Mouse (Mus musculus) midbrain, embryonic 16.5 days (tissue): ENCODE measurements around the gene Sh3d21. TPM values are rescaled to one million over a fixed set of nuclear protein-coding genes. Genes with fewer than 3 reads are reported as not detected.
"Not testable (repeated sequence)": the region's sequence is repeated elsewhere in the genome, so short reads cannot be mapped to it uniquely, and the experiment has no call there.

Experiments used
- ATAC-seq: fragments of 200-750 bp; cut with Nextera tagmentation; 2 replicates; pipeline ENCODE4 v1.8.0; 2017; ENCODE audit warnings: moderate TSS enrichment
- H3K27ac ChIP-seq: fragments of 300-500 bp; sonication (generic); 2 replicates; pipeline ENCODE4 v1.5.1; 2014; ENCODE audit warnings: mild to moderate bottlenecking, low read length, mixed read lengths
- H3K27me3 ChIP-seq: fragments of 300-500 bp; sonication (generic); 2 replicates; pipeline ENCODE4 v1.6.1; 2014; ENCODE audit warnings: low read depth, low read length, mixed read lengths; ENCODE audit not compliant: control insufficient read depth, insufficient read depth
- H3K36me3 ChIP-seq: fragments of 300-500 bp; sonication (generic); 2 replicates; pipeline ENCODE4 v1.6.1; 2014; ENCODE audit warnings: mild to moderate bottlenecking, low read length, moderate library complexity, mixed read lengths; ENCODE audit not compliant: control insufficient read depth, insufficient read depth
- H3K4me1 ChIP-seq: fragments of 300-500 bp; sonication (generic); 2 replicates; pipeline ENCODE4 v1.6.1; 2014; ENCODE audit warnings: mild to moderate bottlenecking, low read length, mixed read lengths; ENCODE audit not compliant: control insufficient read depth, insufficient read depth
- H3K4me2 ChIP-seq: fragments of 300-500 bp; sonication (generic); 2 replicates; pipeline ENCODE4 v1.6.1; 2014; ENCODE audit warnings: mild to moderate bottlenecking, low read length, mixed read lengths
- H3K4me3 ChIP-seq: fragments of 300-500 bp; sonication (generic); 2 replicates; pipeline ENCODE4 v1.5.1; 2014; ENCODE audit warnings: low read depth, mild to moderate bottlenecking, low read length, moderate library complexity, mixed read lengths
- H3K9ac ChIP-seq: fragments of 300-500 bp; sonication (generic); 2 replicates; pipeline ENCODE4 v1.6.1; 2014; ENCODE audit warnings: low read depth, low read length, mixed read lengths
- H3K9me3 ChIP-seq: fragments of 300-500 bp; sonication (generic); replicated peaks from 2 replicates; pipeline ENCODE4 v1.6.1; 2014; ENCODE audit warnings: mild to moderate bottlenecking, low read length, mixed read lengths; ENCODE audit not compliant: control insufficient read depth, poor library complexity, severe bottlenecking
- WGBS: fragments of 180-500 bp; shearing (Covaris S2); extraction: QIAGEN DNeasy Blood & Tissue Kit; methylation state at CpG from one replicate; pipeline ENCODE4 v1.1.7; 2014; 5-methylcytosine and 5-hydroxymethylcytosine counted together
- polyA plus RNA-seq: library from polyadenylated mRNA; unstranded; fragments of >200 nt; fragmentation: Nextera tagmentation; extraction: Ambion mirVana; gene quantifications from 2 replicates; pipeline ENCODE4 v1.2.1, GENCODE M21; 2015

The Sh3d21 gene
- polyA plus RNA-seq, 1 experiment from 2014 or later = 1.4 TPM

DNA sequence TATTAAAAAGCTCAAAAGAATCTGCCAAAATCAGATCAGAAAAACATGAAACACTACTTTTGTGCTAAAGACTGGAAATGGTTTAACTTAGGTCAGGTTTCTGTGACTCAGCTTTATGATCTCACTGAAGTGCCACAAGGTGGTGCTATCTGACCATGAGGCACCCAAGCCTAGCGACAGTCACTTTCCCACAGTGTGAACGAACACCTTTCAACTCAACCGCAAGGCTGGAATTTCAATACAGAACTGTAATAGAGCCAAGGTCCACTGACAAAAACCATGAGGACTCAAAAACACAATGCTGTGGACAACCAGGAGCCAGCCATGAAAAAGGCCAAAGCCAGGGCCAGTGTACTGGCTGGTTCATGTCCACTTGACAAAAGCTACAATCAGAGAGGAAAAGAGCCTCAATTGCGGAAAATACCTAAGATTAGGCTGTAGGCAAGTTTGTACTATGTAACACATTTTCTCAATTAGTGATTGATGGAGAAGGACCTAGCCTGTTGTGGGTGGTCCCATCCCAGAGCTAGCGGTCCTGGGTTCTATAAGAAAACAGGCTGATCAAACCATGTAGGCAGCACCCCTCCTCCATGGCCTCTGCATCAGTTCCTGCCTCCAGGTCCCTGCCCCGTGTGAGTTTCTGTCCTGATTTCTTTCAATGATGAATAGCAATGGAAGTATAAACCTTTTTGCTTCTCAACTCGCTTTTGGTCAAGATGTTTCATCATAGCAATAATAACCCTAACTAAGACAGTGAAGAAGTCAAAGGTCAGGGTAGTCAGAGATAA is 18.1 kb upstream of the Sh3d21 start:
- H3K4me1 ChIP-seq = no peaks in the 10 kb centered on the region
- H3K36me3 ChIP-seq = peaks cover 21% of the 10 kb centered on the region
- ATAC-seq = no peak
- H3K9ac ChIP-seq = no peak overlapping the region
- no peaks in the 10 kb centered on the region for H3K27me3 ChIP-seq
- no peak overlapping the region for H3K27ac ChIP-seq
- no peak overlapping the region for H3K4me3 ChIP-seq
- H3K4me2 ChIP-seq = no peak overlapping the region
- 58% methylated on average over 7 of the region's 7 CpGs for WGBS
- no peaks in the 10 kb centered on the region for H3K9me3 ChIP-seq

DNA sequence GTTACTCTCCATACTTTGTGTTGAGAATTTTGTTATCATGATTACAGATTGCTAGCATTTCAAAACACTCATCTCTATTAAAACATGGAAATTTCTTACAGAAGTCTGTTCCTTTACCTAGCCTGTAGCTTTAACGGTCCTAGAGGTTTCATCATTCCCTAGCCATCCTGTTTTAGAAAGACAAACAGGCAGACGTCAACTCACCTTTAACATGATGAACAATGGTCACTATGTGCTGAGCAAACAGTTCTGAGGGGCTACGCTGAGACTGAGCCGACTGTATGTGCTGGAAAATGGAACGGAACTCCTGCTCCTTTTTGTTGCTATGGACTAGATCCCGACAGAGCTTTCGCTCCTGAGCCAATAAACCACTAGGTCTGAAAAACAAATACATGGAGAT is 12.7 kb upstream of the Sh3d21 start:
- peaks cover 36% of the 10 kb centered on the region for H3K36me3 ChIP-seq
- H3K27ac ChIP-seq, H3K4me1 ChIP-seq, H3K27me3 ChIP-seq, H3K9me3 ChIP-seq, H3K4me3 ChIP-seq, H3K9ac ChIP-seq, H3K4me2 ChIP-seq, ATAC-seq: not testable (repeated sequence)
- 94% methylated on average over 7 of the region's 7 CpGs for WGBS

DNA sequence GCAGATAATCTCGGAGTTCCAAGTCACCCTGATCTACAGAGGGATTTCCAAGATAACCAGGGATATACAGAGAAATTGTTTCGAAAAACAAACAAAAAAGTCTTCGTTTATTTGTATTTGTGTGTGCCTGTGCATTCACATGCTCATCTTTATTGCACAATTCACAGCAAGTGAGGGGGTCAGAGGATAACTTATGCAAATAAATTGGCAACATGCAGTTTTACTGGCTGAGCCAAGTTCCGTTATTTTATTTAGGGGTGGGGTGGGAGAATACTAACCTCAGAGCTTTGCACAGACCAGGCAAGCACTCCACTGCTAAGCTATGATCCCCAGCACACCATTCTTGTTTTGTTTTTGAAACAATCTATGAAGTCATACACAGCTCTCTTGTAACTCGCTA is 10.5 kb upstream of the Sh3d21 start:
- Histone ChIP-seq H3K27ac (no peak overlapping the region), H3K36me3 (peaks cover 43% of the 10 kb centered on the region), H3K4me2 (no peak overlapping the region), H3K27me3 (no peaks in the 10 kb centered on the region), H3K4me1 (no peaks in the 10 kb centered on the region), H3K9me3 (no peaks in the 10 kb centered on the region), H3K9ac (no peak overlapping the region), H3K4me3 (no peak overlapping the region)
- ATAC-seq = no peak
- 93% methylated on average over 5 of the region's 5 CpGs for WGBS

DNA sequence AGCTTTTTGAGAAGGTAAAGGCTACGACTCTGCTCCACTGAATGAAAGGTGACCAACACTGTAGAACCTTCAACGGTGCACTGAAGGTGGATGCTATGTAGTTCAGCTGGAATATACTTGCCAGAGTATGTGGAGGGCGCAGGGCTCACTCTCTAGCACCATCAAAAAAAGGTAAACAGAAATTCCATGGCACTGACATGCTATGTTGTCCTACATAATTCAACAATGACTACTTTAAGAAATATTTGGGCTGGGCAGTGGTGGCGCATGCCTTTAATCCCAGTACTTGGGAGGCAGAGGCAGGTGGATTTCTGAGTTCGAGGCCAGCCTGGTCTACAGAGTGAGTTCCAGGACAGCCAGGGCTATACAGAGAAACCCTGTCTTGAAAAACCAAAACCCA is 7.4 kb upstream of the Sh3d21 start:
- 94% methylated on average over 5 of the region's 5 CpGs for WGBS
- H3K9me3 ChIP-seq, H3K4me1 ChIP-seq, H3K4me3 ChIP-seq, ATAC-seq, H3K27me3 ChIP-seq, H3K27ac ChIP-seq, H3K4me2 ChIP-seq, H3K9ac ChIP-seq: not testable (repeated sequence)
- peaks cover 38% of the 10 kb centered on the region for H3K36me3 ChIP-seq

DNA sequence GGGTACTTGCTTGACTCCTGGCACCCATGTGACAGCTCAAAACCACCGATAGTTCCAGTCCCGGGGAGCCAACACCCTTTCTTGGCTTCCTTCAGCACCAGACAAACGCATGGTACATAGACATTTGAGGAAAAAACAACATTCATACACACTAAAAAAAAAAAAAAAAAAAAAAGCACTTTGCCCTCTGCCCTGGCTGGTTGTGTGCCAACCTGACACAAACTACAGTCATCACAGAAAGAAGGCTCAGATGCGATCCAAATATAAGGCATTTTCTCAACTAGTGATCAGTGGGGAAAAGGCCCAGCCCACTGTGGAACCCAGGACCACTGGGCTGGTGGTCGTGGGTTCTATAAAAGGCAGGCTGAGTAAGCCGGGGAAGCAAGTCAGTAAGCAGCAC is 5.6 kb upstream of the Sh3d21 start:
- no peak overlapping the region for H3K27ac ChIP-seq
- ATAC-seq = no peak
- H3K4me2 ChIP-seq = no peak overlapping the region
- WGBS = 92% methylated on average over 6 of the region's 6 CpGs
- no peaks in the 10 kb centered on the region for H3K27me3 ChIP-seq
- H3K9me3 ChIP-seq = no peaks in the 10 kb centered on the region
- no peak overlapping the region for H3K4me3 ChIP-seq
- no peaks in the 10 kb centered on the region for H3K4me1 ChIP-seq
- H3K36me3 ChIP-seq = peaks cover 34% of the 10 kb centered on the region
- H3K9ac ChIP-seq = no peak overlapping the region

DNA sequence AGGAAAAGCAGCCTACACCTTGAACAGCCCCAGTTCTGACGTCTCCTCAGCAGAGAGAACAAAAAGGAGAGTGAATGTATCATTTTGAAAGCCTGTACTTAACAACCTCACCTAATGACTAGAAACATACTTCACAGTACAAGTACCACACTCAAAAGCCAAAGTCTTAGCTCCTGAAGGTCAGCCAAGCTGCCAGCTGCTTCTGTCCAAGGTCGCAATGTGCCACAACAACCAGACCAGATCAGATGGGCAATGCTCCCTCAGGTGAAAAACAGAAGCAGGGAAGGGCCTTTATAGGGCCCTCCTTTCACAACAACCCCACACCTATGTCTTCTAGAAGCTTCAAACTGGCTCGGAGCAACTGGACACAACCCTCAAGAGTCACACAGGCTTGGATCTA is 2.8 kb upstream of the Sh3d21 start:
- no peak for ATAC-seq
- Histone ChIP-seq H3K4me3 (no peak overlapping the region), H3K36me3 (peaks cover 24% of the 10 kb centered on the region), H3K9me3 (no peaks in the 10 kb centered on the region), H3K27me3 (no peaks in the 10 kb centered on the region), H3K4me1 (peaks cover 6% of the 10 kb centered on the region; the same call in 1 of the 2 replicates), H3K9ac (no peak overlapping the region), H3K27ac (no peak overlapping the region), H3K4me2 (no peak overlapping the region)
- WGBS = 90% methylated on average over 3 of the region's 3 CpGs

DNA sequence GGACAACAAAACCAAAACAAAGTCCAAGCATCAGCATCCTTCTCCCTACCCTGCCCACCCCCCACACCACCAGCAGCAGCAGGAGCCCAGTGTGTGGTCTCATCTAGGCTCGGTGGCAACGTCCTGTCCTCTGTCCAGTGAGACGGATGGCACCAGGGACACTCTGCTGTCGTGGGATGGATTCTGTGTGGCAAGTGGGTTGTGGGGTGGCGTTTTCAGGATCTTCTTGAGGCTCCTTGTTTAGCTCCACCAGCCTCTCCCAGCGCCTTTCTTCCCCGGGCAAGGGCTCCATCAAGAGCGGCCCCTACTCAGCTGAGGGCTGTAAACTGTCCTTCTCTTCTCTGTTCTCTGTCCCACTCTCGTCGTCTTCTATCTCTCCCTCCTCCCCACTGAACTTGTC is 1.8 kb upstream of the Sh3d21 start:
- ATAC-seq, H3K4me3 ChIP-seq, H3K4me1 ChIP-seq, H3K27ac ChIP-seq, H3K27me3 ChIP-seq, H3K9me3 ChIP-seq, H3K9ac ChIP-seq, H3K4me2 ChIP-seq: not testable (repeated sequence)
- WGBS = 69% methylated on average over 8 of the region's 10 CpGs
- peaks cover 17% of the 10 kb centered on the region for H3K36me3 ChIP-seq

DNA sequence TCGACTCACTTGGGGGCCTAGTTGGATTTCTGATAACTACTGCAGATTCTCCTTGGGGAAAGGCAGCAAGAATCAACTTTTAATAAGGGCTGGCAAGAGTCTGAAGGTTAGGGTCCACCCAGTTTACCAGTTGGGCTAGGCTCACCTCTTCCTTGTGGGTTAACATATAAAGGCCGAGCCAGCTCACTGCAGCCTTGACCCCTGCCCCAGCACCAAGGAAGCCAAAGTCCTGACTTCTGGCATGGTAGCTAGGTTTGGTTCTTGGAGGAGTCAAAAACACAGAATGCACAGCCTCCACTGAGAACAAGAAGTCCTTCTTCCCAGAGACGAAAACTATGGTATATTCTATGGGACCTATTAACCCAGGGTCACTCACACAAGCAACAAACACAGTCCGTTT is 394 bp upstream of the Sh3d21 start:
- Histone ChIP-seq H3K4me3 (no peak overlapping the region), H3K4me1 (peaks cover 6% of the 10 kb centered on the region; the same call in 1 of the 2 replicates), H3K27me3 (no peaks in the 10 kb centered on the region), H3K9me3 (no peaks in the 10 kb centered on the region), H3K36me3 (peaks cover 9% of the 10 kb centered on the region; the same call in 1 of the 2 replicates), H3K4me2 (no peak overlapping the region), H3K9ac (no peak overlapping the region), H3K27ac (no peak overlapping the region)
- 73% methylated on average over 4 of the region's 4 CpGs for WGBS
- no peak for ATAC-seq

DNA sequence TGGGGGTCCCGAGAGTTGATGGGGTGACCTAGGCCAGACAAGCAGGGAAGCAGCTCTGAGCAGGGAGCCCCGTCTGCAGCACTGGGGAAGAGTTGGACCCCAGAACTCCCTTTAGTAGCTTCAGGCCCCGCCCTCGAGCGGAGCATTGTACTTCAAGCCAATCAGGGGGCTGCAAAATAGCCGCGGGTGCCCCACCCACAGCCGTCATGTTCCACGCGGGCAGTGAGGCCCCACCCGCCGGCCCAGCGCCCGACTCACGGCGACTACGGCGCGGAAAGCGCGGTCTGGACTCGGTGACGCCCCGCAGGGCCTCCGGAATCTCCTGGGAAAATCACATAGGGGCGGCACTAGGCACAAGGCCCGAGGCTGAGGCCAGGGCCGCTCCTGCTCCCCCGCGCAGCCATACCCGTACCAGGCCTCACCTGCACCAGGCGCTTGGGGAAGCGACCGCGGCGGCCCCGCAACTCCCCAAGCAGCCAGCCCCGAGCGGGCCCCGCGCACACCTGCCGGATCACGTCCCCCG is 686 bp downstream of the Sh3d21 start:
- H3K27me3 ChIP-seq = no peaks in the 10 kb centered on the region
- no peaks in the 10 kb centered on the region for H3K9me3 ChIP-seq
- peak overlapping the region; percentile 84 for H3K4me2 ChIP-seq
- peak; percentile 88 for ATAC-seq
- peaks cover 9% of the 10 kb centered on the region; the same call in 1 of the 2 replicates for H3K36me3 ChIP-seq
- peak overlapping the region; percentile 80 for H3K9ac ChIP-seq
- H3K4me3 ChIP-seq = peak overlapping the region; percentile 58
- 0 out of 2 replicates have a peak overlapping the region, but pooled peaks have one; percentile 32 for H3K27ac ChIP-seq
- under 1% methylated on average over 42 of the region's 44 CpGs for WGBS
- peaks cover 6% of the 10 kb centered on the region; the same call in 1 of the 2 replicates for H3K4me1 ChIP-seq
